8 mouse cellular contexts compared by ENCODE assay signal in genomic region chr12:21418083-21418482, GRCm38 (mm10). TPM values are rescaled to one million over a fixed set of nuclear protein-coding genes. Genes with fewer than 3 reads are reported as not detected.
DNase-seq lines count a peak whose midpoint lies in the region; ATAC-seq lines count a peak whose summit lies in the region.

No protein-coding gene starts in this region.

- peak overlapping the region; percentile 91 for H3K4me3 ChIP-seq in heart, embryonic 13.5 days
- H3K4me3 ChIP-seq in hindbrain, embryonic 13.5 days, result peak overlapping the region; percentile 92
- H3K4me3 ChIP-seq in midbrain, embryonic 15.5 days, result peak overlapping the region; percentile 76

- DNase-seq in heart, adult 9 months (ENCODE audit: low spot score in 2 of 2), result no peak
- DNase-seq in MN1 (ENCODE audit: low spot score), result peak; percentile 16
- no peak for DNase-seq in adrenal gland, postnatal 14 days
- no peak for DNase-seq in frontal cortex, postnatal 36 days (ENCODE audit: low spot score in 2 of 2)
- DNase-seq in adrenal gland, adult 8-10 months, result no peak

- no peaks in the 10 kb centered on the region for H3K9me3 ChIP-seq in heart, embryonic 13.5 days
- H3K9me3 ChIP-seq in hindbrain, embryonic 13.5 days, result no peaks in the 10 kb centered on the region
- no peaks in the 10 kb centered on the region for H3K9me3 ChIP-seq in midbrain, embryonic 15.5 days

- H3K27ac ChIP-seq in heart, embryonic 13.5 days (replicated peaks), result peak overlapping the region; percentile 79
- H3K27ac ChIP-seq in hindbrain, embryonic 13.5 days, result peak overlapping the region; percentile 100
- H3K27ac ChIP-seq in midbrain, embryonic 15.5 days, result peak overlapping the region; percentile 99

- ATAC-seq in heart, embryonic 13.5 days (ENCODE audit: extremely low read depth, insufficient number of reproducible peaks, low FRiP score, low TSS enrichment), result no peak
- ATAC-seq in hindbrain, embryonic 13.5 days (ENCODE audit: low FRiP score), result no peak
- no peak for ATAC-seq in midbrain, embryonic 15.5 days (replicated peaks)

- 10% methylated on average over 10 of the region's 10 CpGs for WGBS in heart, embryonic 13.5 days
- WGBS in hindbrain, embryonic 13.5 days, result 4% methylated on average over 10 of the region's 10 CpGs
- 5% methylated on average over 10 of the region's 10 CpGs for WGBS in midbrain, embryonic 15.5 days

- peak overlapping the region; percentile 77 for H3K4me2 ChIP-seq in heart, embryonic 13.5 days
- peak overlapping the region; percentile 62 for H3K4me2 ChIP-seq in hindbrain, embryonic 13.5 days
- H3K4me2 ChIP-seq in midbrain, embryonic 15.5 days, result peak overlapping the region; percentile 49

- H3K4me1 ChIP-seq in heart, embryonic 13.5 days, result peaks cover 41% of the 10 kb centered on the region
- peaks cover 21% of the 10 kb centered on the region for H3K4me1 ChIP-seq in hindbrain, embryonic 13.5 days (replicated peaks)
- peaks cover 27% of the 10 kb centered on the region for H3K4me1 ChIP-seq in midbrain, embryonic 15.5 days

- H3K27me3 ChIP-seq in heart, embryonic 13.5 days (replicated peaks), result no peaks in the 10 kb centered on the region
- no peaks in the 10 kb centered on the region for H3K27me3 ChIP-seq in hindbrain, embryonic 13.5 days
- no peaks in the 10 kb centered on the region for H3K27me3 ChIP-seq in midbrain, embryonic 15.5 days (replicated peaks)

- peaks cover 23% of the 10 kb centered on the region for H3K36me3 ChIP-seq in heart, embryonic 13.5 days
- peaks cover 16% of the 10 kb centered on the region for H3K36me3 ChIP-seq in hindbrain, embryonic 13.5 days
- H3K36me3 ChIP-seq in midbrain, embryonic 15.5 days (replicated peaks), result peaks cover 13% of the 10 kb centered on the region

- H3K9ac ChIP-seq in heart, embryonic 13.5 days, result peak overlapping the region; percentile 86
- peak overlapping the region; percentile 84 for H3K9ac ChIP-seq in hindbrain, embryonic 13.5 days
- H3K9ac ChIP-seq in midbrain, embryonic 15.5 days, result peak overlapping the region; percentile 74

RNA-seq across cellular contexts. Expression of gene Ywhaq, which starts 0.6 kb away (rescaled TPM):
- 438 and 453 TPM in 2 replicates for polyA plus RNA-seq in heart, embryonic 13.5 days (2015; fragmentation: Nextera tagmentation; extraction: Ambion mirVana)
- 1,136 and 1,161 TPM in 2 replicates for polyA plus RNA-seq in hindbrain, embryonic 13.5 days (2015; fragmentation: Nextera tagmentation; extraction: Ambion mirVana)
- 1,072 and 1,086 TPM in 2 replicates for polyA plus RNA-seq in midbrain, embryonic 15.5 days (2015; fragmentation: Nextera tagmentation; extraction: Ambion mirVana)
- total RNA-seq in adrenal gland, postnatal 14 days (2021), result 257 and 263 TPM in 2 replicates
- total RNA-seq in adrenal gland, adult 8-10 months (2022), result 100 to 1,000 TPM; 274 to 364 (median 289) TPM

RNA-seq across cellular contexts. Expression of gene Adam17, which starts 44.7 kb away (rescaled TPM):
- polyA plus RNA-seq in heart, embryonic 13.5 days (2015; fragmentation: Nextera tagmentation; extraction: Ambion mirVana), result 24.2 and 25.2 TPM in 2 replicates
- polyA plus RNA-seq in hindbrain, embryonic 13.5 days (2015; fragmentation: Nextera tagmentation; extraction: Ambion mirVana), result 21.5 and 22.8 TPM in 2 replicates
- 17.3 and 17.5 TPM in 2 replicates for polyA plus RNA-seq in midbrain, embryonic 15.5 days (2015; fragmentation: Nextera tagmentation; extraction: Ambion mirVana)
- total RNA-seq in adrenal gland, postnatal 14 days (2021), result 42.2 and 53.2 TPM in 2 replicates
- total RNA-seq in adrenal gland, adult 8-10 months (2022), result 10 to 100 TPM; 33.8 to 47.2 (median 38.1) TPM
